Mouse (Mus musculus): ENCODE results near the gene Wtap.
A peak's percentile ranks its signal among the peaks of the same experiment; 100 is the strongest.
"Not testable (repeated sequence)": the region's sequence is repeated elsewhere in the genome, so short reads cannot be mapped to it uniquely, and the experiment has no call there.

The Wtap gene

GRCm38 (mm10) chr17:12994069-12994468, at the start of gene Wtap:
TSS of gene Wtap (minus strand) at chr17:12994169.
- no peak for DNase-seq

GRCm38 (mm10) chr17:13036627-13037192, 42.7 kb upstream of the Wtap start:
- not testable (repeated sequence) for DNase-seq

- no peak for DNase-seq
Observed at GRCm38 (mm10) chr17:13013316-13013715, 19.3 kb upstream of the Wtap start.

GRCm38 (mm10) chr17:13009887-13010286, 15.9 kb upstream of the Wtap start:
- no peak for DNase-seq

- DNase-seq: no peak
Observed at GRCm38 (mm10) chr17:13008528-13008927, 14.6 kb upstream of the Wtap start.

- peak; percentile 98 for DNase-seq
Observed at GRCm38 (mm10) chr17:13007730-13008425, 13.9 kb upstream of the Wtap start.

- no peak for DNase-seq
Observed at GRCm38 (mm10) chr17:13006984-13007383, 13.0 kb upstream of the Wtap start.

GRCm38 (mm10) chr17:13006546-13006945, 12.6 kb upstream of the Wtap start, which contains the start of gene Sod2:
TSS of gene Sod2 (plus strand) at chr17:13006846.
- not testable (repeated sequence) for DNase-seq

- DNase-seq: not testable (repeated sequence)
Observed at GRCm38 (mm10) chr17:13004436-13004835, 10.5 kb upstream of the Wtap start.

- DNase-seq: not testable (repeated sequence)
Observed at GRCm38 (mm10) chr17:13002243-13002642, 8.3 kb upstream of the Wtap start.

GRCm38 (mm10) chr17:12999069-12999468, 5.1 kb upstream of the Wtap start:
- no peak for DNase-seq

GRCm38 (mm10) chr17:12997890-12998289, 3.9 kb upstream of the Wtap start:
- DNase-seq: no peak

GRCm38 (mm10) chr17:12996345-12996744, 2.4 kb upstream of the Wtap start:
- peak; percentile 55 for DNase-seq

- peak; percentile 96 for DNase-seq
Observed at GRCm38 (mm10) chr17:12992470-12992991, 1.4 kb downstream of the Wtap start.

- DNase-seq: peak; percentile 83
Observed at GRCm38 (mm10) chr17:12991635-12992358, 2.2 kb downstream of the Wtap start.

- DNase-seq: peak; percentile 23
Observed at GRCm38 (mm10) chr17:12991194-12991634, 2.8 kb downstream of the Wtap start.

- no peak for DNase-seq
Observed at GRCm38 (mm10) chr17:12990567-12991145, 3.3 kb downstream of the Wtap start.

- DNase-seq: not testable (repeated sequence)
Observed at GRCm38 (mm10) chr17:12988096-12988495, 5.9 kb downstream of the Wtap start.

- no peak for DNase-seq
Observed at GRCm38 (mm10) chr17:12983988-12984387, 10.0 kb downstream of the Wtap start.

- no peak for DNase-seq
Observed at GRCm38 (mm10) chr17:12978546-12978945, 15.4 kb downstream of the Wtap start.

- DNase-seq: no peak
Observed at GRCm38 (mm10) chr17:12973851-12974250, 20.1 kb downstream of the Wtap start.

GRCm38 (mm10) chr17:12967173-12967572, 26.8 kb downstream of the Wtap start:
- no peak for DNase-seq

GRCm38 (mm10) chr17:12963476-12963875, 30.5 kb downstream of the Wtap start:
- no peak for DNase-seq
